28 mouse cellular contexts compared by ENCODE assay signal in genomic region chr7:43361442-43361841, GRCm38 (mm10). TPM values are rescaled to one million over a fixed set of nuclear protein-coding genes. Genes with fewer than 3 reads are reported as not detected.
DNase-seq lines count a peak whose midpoint lies in the region; ATAC-seq and TF ChIP-seq lines count a peak whose summit lies in the region.
"Had no signal": no experiment of that assay in that cellular context is flagged by ENCODE, and none has a peak within 500 bp of the region (broad histone marks: within the 10 kb centered on the region; RNA-seq: fewer than 3 reads in every experiment).

No protein-coding gene starts in this region.

- no peaks in the 10 kb centered on the region for H3K36me3 ChIP-seq in lung, postnatal 0 days (ENCODE audit: insufficient read depth, low read length)
- H3K36me3 ChIP-seq in neural tube, embryonic 15.5 days: no peaks in the 10 kb centered on the region
- H3K36me3 ChIP-seq: embryonic facial prominence, embryonic 13.5 days; embryonic facial prominence, embryonic 15.5 days; forebrain, embryonic 10.5 days; forebrain, embryonic 12.5 days; G1E had no signal

- DNase-seq in heart, adult 11 months: peak; percentile 81
- DNase-seq in heart, adult 18-20 months: no peak
- no peak for DNase-seq in lung, postnatal 0 days (ENCODE audit: low spot score)
- DNase-seq: adrenal gland, adult 8-10 months; adrenal gland, postnatal 14 days; adrenal gland, postnatal 36 days; B cell, adult 2 months; cerebellum, adult 11-12 months; cerebellum, adult 2 months; cerebellum, adult 9-10 months; cerebellum, postnatal 10 days; cerebellum, postnatal 25 days; embryo, embryonic 11 days had no signal

- no peak overlapping the region for H3K4me2 ChIP-seq in lung, postnatal 0 days (replicated peaks; ENCODE audit: low read depth, low read length)
- H3K4me2 ChIP-seq in neural tube, embryonic 15.5 days: no peak overlapping the region
- H3K4me2 ChIP-seq: embryonic facial prominence, embryonic 13.5 days; embryonic facial prominence, embryonic 15.5 days; forebrain, embryonic 12.5 days had no signal

- H3K27me3 ChIP-seq in lung, postnatal 0 days (replicated peaks; ENCODE audit: insufficient read depth, low read length): no peaks in the 10 kb centered on the region
- H3K27me3 ChIP-seq in neural tube, embryonic 15.5 days (replicated peaks): no peaks in the 10 kb centered on the region
- H3K27me3 ChIP-seq: CH12.LX; embryonic facial prominence, embryonic 13.5 days; embryonic facial prominence, embryonic 15.5 days; forebrain, embryonic 12.5 days had no signal

- no peaks in the 10 kb centered on the region for H3K9me3 ChIP-seq in lung, postnatal 0 days (ENCODE audit: low read length)
- no peaks in the 10 kb centered on the region for H3K9me3 ChIP-seq in neural tube, embryonic 15.5 days (replicated peaks)
- H3K9me3 ChIP-seq: embryonic facial prominence, embryonic 13.5 days; embryonic facial prominence, embryonic 15.5 days; forebrain, embryonic 10.5 days; forebrain, embryonic 12.5 days; G1E had no signal

- 81% methylated on average over 1 of the region's 1 CpGs for WGBS in lung, postnatal 0 days
- 94% methylated on average over 1 of the region's 1 CpGs for WGBS in neural tube, embryonic 15.5 days

- peak; percentile 57; the same call in 1 of the 2 replicates for ATAC-seq in megakaryocyte, adult 5-6 weeks (ENCODE audit: poor library complexity, severe bottlenecking)
- no peak for ATAC-seq in lung, postnatal 0 days
- ATAC-seq in neural tube, embryonic 15.5 days (ENCODE audit: low FRiP score): no peak
- ATAC-seq: activated CD4-positive, CD25-positive, alpha-beta regulatory T cell, adult 4 months; CD4-positive, CD25-positive, alpha-beta regulatory T cell, adult 4 months; forebrain, embryonic 14.5 days; forebrain, embryonic 16.5 days had no signal

- TF ChIP-seq EP300 in lung, postnatal 0 days (IDR thresholded peaks at IDR 0.05): no peak

- no peak overlapping the region for H3K27ac ChIP-seq in lung, postnatal 0 days (ENCODE audit: low read length)
- H3K27ac ChIP-seq in neural tube, embryonic 15.5 days (replicated peaks): no peak overlapping the region
- H3K27ac ChIP-seq: embryonic facial prominence, embryonic 13.5 days; embryonic facial prominence, embryonic 15.5 days; forebrain, embryonic 10.5 days; forebrain, embryonic 12.5 days had no signal

- TF ChIP-seq CTCF in lung, postnatal 0 days (IDR thresholded peaks at IDR 0.05): no peak

- H3K4me3 ChIP-seq in lung, postnatal 0 days (ENCODE audit: low read depth, low read length): no peak overlapping the region
- H3K4me3 ChIP-seq in neural tube, embryonic 15.5 days (replicated peaks): no peak overlapping the region
- H3K4me3 ChIP-seq: embryonic facial prominence, embryonic 13.5 days; embryonic facial prominence, embryonic 15.5 days; erythroblast, embryonic 14.5 days; forebrain, embryonic 10.5 days; forebrain, embryonic 12.5 days had no signal

- no peak overlapping the region for H3K9ac ChIP-seq in lung, postnatal 0 days (replicated peaks; ENCODE audit: low read depth)
- H3K9ac ChIP-seq in neural tube, embryonic 15.5 days (replicated peaks): no peak overlapping the region
- H3K9ac ChIP-seq: embryonic facial prominence, embryonic 13.5 days; embryonic facial prominence, embryonic 15.5 days; forebrain, embryonic 12.5 days had no signal

- no peaks in the 10 kb centered on the region for H3K4me1 ChIP-seq in lung, postnatal 0 days (ENCODE audit: insufficient read depth, low read depth, low read length)
- no peaks in the 10 kb centered on the region for H3K4me1 ChIP-seq in neural tube, embryonic 15.5 days
- H3K4me1 ChIP-seq: embryonic facial prominence, embryonic 13.5 days; embryonic facial prominence, embryonic 15.5 days; forebrain, embryonic 10.5 days; forebrain, embryonic 12.5 days had no signal

RNA-seq across cellular contexts. Expression of gene Siglecf, which starts 10.3 kb away (rescaled TPM):
- total RNA-seq in heart, adult 18-20 months (2021): not detected
- 9.6 and 9.9 TPM in 2 replicates for total RNA-seq in megakaryocyte, adult 5-6 weeks (2015)
- total RNA-seq in megakaryocyte, adult 5-6 weeks (2017): 6.5 and 8.7 TPM in 2 replicates
- polyA plus RNA-seq in lung, postnatal 0 days (2015; fragmentation: Nextera tagmentation; extraction: Ambion mirVana): 0.88 and 0.98 TPM in 2 replicates
- polyA plus RNA-seq in neural tube, embryonic 15.5 days (2015; fragmentation: Nextera tagmentation; extraction: Ambion mirVana): 0.12 and 0.49 TPM in 2 replicates
- total RNA-seq: adrenal gland, adult 18-20 months; adrenal gland, adult 8-10 months; adrenal gland, postnatal 14 days had no signal
- polyA plus RNA-seq: activated CD4-positive, CD25-positive, alpha-beta regulatory T cell, adult 4 months; CD4-positive, CD25-positive, alpha-beta regulatory T cell, adult 4 months; erythroblast, embryonic 14.5 days; forebrain, embryonic 14.5 days; Patski had no signal

RNA-seq across cellular contexts. Expression of gene Siglecg, which starts 46.6 kb away (rescaled TPM):
- 1 to 10 TPM in 1 of 2 experiments, under 1 TPM in 1; 0.15 to 1.2 TPM for total RNA-seq in heart, adult 18-20 months (2021)
- total RNA-seq in megakaryocyte, adult 5-6 weeks (2015): 13.9 and 14.7 TPM in 2 replicates
- 11.1 and 12.3 TPM in 2 replicates for total RNA-seq in megakaryocyte, adult 5-6 weeks (2017)
- polyA plus RNA-seq in lung, postnatal 0 days (2015; fragmentation: Nextera tagmentation; extraction: Ambion mirVana): 0.43 and 0.48 TPM in 2 replicates
- polyA plus RNA-seq in neural tube, embryonic 15.5 days (2015; fragmentation: Nextera tagmentation; extraction: Ambion mirVana): 0.08 and 0.41 TPM in 2 replicates
- polyA plus RNA-seq: embryonic facial prominence, embryonic 13.5 days; erythroblast, embryonic 14.5 days; forebrain, embryonic 12.5 days; forebrain, embryonic 14.5 days; forebrain, embryonic 16.5 days; G1E had no signal

RNA-seq across cellular contexts. Expression of gene Zfp715, which starts 48.3 kb away (rescaled TPM):
- 10 to 100 TPM; 12.8 to 16.2 TPM for total RNA-seq in heart, adult 18-20 months (2021)
- 19.6 and 23.7 TPM in 2 replicates for total RNA-seq in megakaryocyte, adult 5-6 weeks (2015)
- total RNA-seq in megakaryocyte, adult 5-6 weeks (2017): 15.9 and 23.5 TPM in 2 replicates
- 9.7 and 10.5 TPM in 2 replicates for polyA plus RNA-seq in lung, postnatal 0 days (2015; fragmentation: Nextera tagmentation; extraction: Ambion mirVana)
- 17.8 and 18.6 TPM in 2 replicates for polyA plus RNA-seq in neural tube, embryonic 15.5 days (2015; fragmentation: Nextera tagmentation; extraction: Ambion mirVana)

Comparison
In these comparisons a context has a peak if more than half of its experiments do, and no peak if none do; other contexts are left out.
1. RNA of gene Siglecf, which starts 10.3 kb away (total RNA-seq): 6.5 to 9.9 TPM in megakaryocyte, adult 5-6 weeks; not detected in heart, adult 18-20 months; every median in the first group is over 4 times any median in the second.
2. RNA of gene Siglecg, which starts 46.6 kb away (total RNA-seq): 11.1 to 14.7 TPM in megakaryocyte, adult 5-6 weeks; 0.15 to 1.2 TPM in heart, adult 18-20 months; every median in the first group is over 4 times any median in the second.